12 mouse cellular contexts compared by ENCODE assay signal in the genomic region with DNA sequence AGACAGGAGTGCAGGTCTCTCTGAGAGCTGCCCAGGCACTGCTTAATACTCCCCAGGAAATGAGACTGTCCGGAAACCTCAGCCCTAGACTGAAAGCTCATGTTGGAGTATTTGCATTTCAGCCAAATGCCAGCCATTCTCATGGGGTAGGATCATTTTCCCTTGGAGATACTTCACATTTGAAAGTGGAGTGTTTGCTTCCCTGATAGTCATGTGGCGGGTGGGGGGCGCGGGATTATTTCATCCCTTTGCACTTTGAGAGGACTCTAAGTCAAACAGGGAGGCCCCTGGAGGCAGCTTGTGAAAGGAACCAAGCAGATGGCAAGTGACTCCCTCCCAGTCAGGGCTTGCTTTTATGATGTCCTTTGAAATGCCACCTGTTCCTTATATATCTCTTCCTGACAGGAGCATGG. TPM values are rescaled to one million over a fixed set of nuclear protein-coding genes. Genes with fewer than 3 reads are reported as not detected.
DNase-seq lines count a peak whose midpoint lies in the region; ATAC-seq lines count a peak whose summit lies in the region.
"Had no signal": no experiment of that assay in that cellular context is flagged by ENCODE, and none has a peak within 500 bp of the region (broad histone marks: within the 10 kb centered on the region; RNA-seq: fewer than 3 reads in every experiment).

No protein-coding gene starts in this region.

- no peak for ATAC-seq in heart, embryonic 13.5 days (ENCODE audit: extremely low read depth, insufficient number of reproducible peaks, low FRiP score, low TSS enrichment)
- ATAC-seq in hindbrain, embryonic 12.5 days (ENCODE audit: low FRiP score) = no peak

- no peaks in the 10 kb centered on the region for H3K9me3 ChIP-seq in heart, embryonic 13.5 days
- no peaks in the 10 kb centered on the region for H3K9me3 ChIP-seq in hindbrain, embryonic 12.5 days (replicated peaks)
- H3K9me3 ChIP-seq in forebrain, embryonic 10.5 days = no peaks in the 10 kb centered on the region
- H3K9me3 ChIP-seq: megakaryocyte, embryonic 14.5 days had no signal

- H3K4me2 ChIP-seq in heart, embryonic 13.5 days = no peak overlapping the region
- no peak overlapping the region for H3K4me2 ChIP-seq in hindbrain, embryonic 12.5 days (replicated peaks)

- no peaks in the 10 kb centered on the region for H3K27me3 ChIP-seq in heart, embryonic 13.5 days (replicated peaks)
- H3K27me3 ChIP-seq in hindbrain, embryonic 12.5 days = peaks cover 8% of the 10 kb centered on the region; the same call in 1 of the 2 replicates
- peaks cover 22% of the 10 kb centered on the region for H3K27me3 ChIP-seq in forebrain, embryonic 10.5 days (ENCODE audit: poor library complexity, severe bottlenecking)
- H3K27me3 ChIP-seq: CH12.LX had no signal

- no peak overlapping the region for H3K4me3 ChIP-seq in heart, embryonic 13.5 days
- H3K4me3 ChIP-seq in hindbrain, embryonic 12.5 days = no peak overlapping the region
- H3K4me3 ChIP-seq in forebrain, embryonic 10.5 days = no peak overlapping the region
- H3K4me3 ChIP-seq: layer of hippocampus, adult 2 months; megakaryocyte, embryonic 14.5 days had no signal

- 41% methylated on average over 4 of the region's 4 CpGs for WGBS in heart, embryonic 13.5 days
- 40% methylated on average over 4 of the region's 4 CpGs for WGBS in hindbrain, embryonic 12.5 days
- 63% methylated on average over 4 of the region's 4 CpGs for WGBS in forebrain, embryonic 10.5 days

- peaks cover 27% of the 10 kb centered on the region for H3K36me3 ChIP-seq in heart, embryonic 13.5 days
- peaks cover 21% of the 10 kb centered on the region for H3K36me3 ChIP-seq in hindbrain, embryonic 12.5 days
- peaks cover 24% of the 10 kb centered on the region for H3K36me3 ChIP-seq in forebrain, embryonic 10.5 days (replicated peaks)

- H3K9ac ChIP-seq in heart, embryonic 13.5 days = peak overlapping the region; percentile 33; the same call in 1 of the 2 replicates
- 0 out of 2 replicates have a peak overlapping the region, but pooled peaks have one; percentile 19 for H3K9ac ChIP-seq in hindbrain, embryonic 12.5 days

- peaks cover 23% of the 10 kb centered on the region for H3K4me1 ChIP-seq in heart, embryonic 13.5 days
- H3K4me1 ChIP-seq in hindbrain, embryonic 12.5 days = peaks cover 22% of the 10 kb centered on the region
- peaks cover 33% of the 10 kb centered on the region for H3K4me1 ChIP-seq in forebrain, embryonic 10.5 days

- no peak overlapping the region for H3K27ac ChIP-seq in heart, embryonic 13.5 days (replicated peaks)
- no peak overlapping the region for H3K27ac ChIP-seq in hindbrain, embryonic 12.5 days
- no peak overlapping the region for H3K27ac ChIP-seq in forebrain, embryonic 10.5 days
- H3K27ac ChIP-seq: layer of hippocampus, adult 2 months had no signal

- no peak for DNase-seq in heart, adult 9 months (ENCODE audit: low spot score in 2 of 2)
- DNase-seq in embryo, embryonic 10 days (ENCODE audit: low spot score) = peak; percentile 65
- peak; percentile 58 for DNase-seq in lung, postnatal 25 days (ENCODE audit: low spot score)
- no peak for DNase-seq in spleen, postnatal 36 days (ENCODE audit: low spot score in 2 of 2)
- DNase-seq in forebrain, embryonic 10.5 days (ENCODE audit: extremely low spot score, low spot score) = no peak
- DNase-seq in frontal cortex, postnatal 10 days (ENCODE audit: low spot score in 2 of 2) = no peak
- DNase-seq: heart, postnatal 14 days had no signal

RNA-seq across cellular contexts. Expression of a gene that starts 2.6 kb away (rescaled TPM):
- 25.6 and 26.8 TPM in 2 replicates for polyA plus RNA-seq in heart, embryonic 13.5 days (2015; fragmentation: Nextera tagmentation; extraction: Ambion mirVana)
- 59.3 and 63.8 TPM in 2 replicates for polyA plus RNA-seq in hindbrain, embryonic 12.5 days (2016; fragmentation: Nextera tagmentation; extraction: Ambion mirVana)
- polyA plus RNA-seq in forebrain, embryonic 10.5 days (2016; fragmentation: Nextera tagmentation; extraction: Ambion mirVana) = 28.5 and 30.1 TPM in 2 replicates

RNA-seq across cellular contexts. Expression of a gene that starts 24.6 kb away (rescaled TPM):
- polyA plus RNA-seq in heart, embryonic 13.5 days (2015; fragmentation: Nextera tagmentation; extraction: Ambion mirVana) = 67.9 and 73.0 TPM in 2 replicates
- 40.0 and 41.4 TPM in 2 replicates for polyA plus RNA-seq in hindbrain, embryonic 12.5 days (2016; fragmentation: Nextera tagmentation; extraction: Ambion mirVana)
- polyA plus RNA-seq in forebrain, embryonic 10.5 days (2016; fragmentation: Nextera tagmentation; extraction: Ambion mirVana) = 33.1 and 35.8 TPM in 2 replicates

RNA-seq across cellular contexts. Expression of a gene that starts 37.3 kb away (rescaled TPM):
- 36.6 and 44.5 TPM in 2 replicates for polyA plus RNA-seq in heart, embryonic 13.5 days (2015; fragmentation: Nextera tagmentation; extraction: Ambion mirVana)
- polyA plus RNA-seq in hindbrain, embryonic 12.5 days (2016; fragmentation: Nextera tagmentation; extraction: Ambion mirVana) = 50.4 and 54.8 TPM in 2 replicates
- 64.1 and 69.1 TPM in 2 replicates for polyA plus RNA-seq in forebrain, embryonic 10.5 days (2016; fragmentation: Nextera tagmentation; extraction: Ambion mirVana)

Comparison
In these comparisons a context has a peak if more than half of its experiments do, and no peak if none do; other contexts are left out.
1. DNase-seq: peak in embryo, embryonic 10 days (single experiment) and lung, postnatal 25 days (single experiment); none in heart, adult 9 months (0 of 2), spleen, postnatal 36 days (0 of 2), forebrain, embryonic 10.5 days (single experiment) and frontal cortex, postnatal 10 days (0 of 2).